Mouse (Mus musculus): ENCODE measurements around the gene Auts2.

The Auts2 gene

DNA sequence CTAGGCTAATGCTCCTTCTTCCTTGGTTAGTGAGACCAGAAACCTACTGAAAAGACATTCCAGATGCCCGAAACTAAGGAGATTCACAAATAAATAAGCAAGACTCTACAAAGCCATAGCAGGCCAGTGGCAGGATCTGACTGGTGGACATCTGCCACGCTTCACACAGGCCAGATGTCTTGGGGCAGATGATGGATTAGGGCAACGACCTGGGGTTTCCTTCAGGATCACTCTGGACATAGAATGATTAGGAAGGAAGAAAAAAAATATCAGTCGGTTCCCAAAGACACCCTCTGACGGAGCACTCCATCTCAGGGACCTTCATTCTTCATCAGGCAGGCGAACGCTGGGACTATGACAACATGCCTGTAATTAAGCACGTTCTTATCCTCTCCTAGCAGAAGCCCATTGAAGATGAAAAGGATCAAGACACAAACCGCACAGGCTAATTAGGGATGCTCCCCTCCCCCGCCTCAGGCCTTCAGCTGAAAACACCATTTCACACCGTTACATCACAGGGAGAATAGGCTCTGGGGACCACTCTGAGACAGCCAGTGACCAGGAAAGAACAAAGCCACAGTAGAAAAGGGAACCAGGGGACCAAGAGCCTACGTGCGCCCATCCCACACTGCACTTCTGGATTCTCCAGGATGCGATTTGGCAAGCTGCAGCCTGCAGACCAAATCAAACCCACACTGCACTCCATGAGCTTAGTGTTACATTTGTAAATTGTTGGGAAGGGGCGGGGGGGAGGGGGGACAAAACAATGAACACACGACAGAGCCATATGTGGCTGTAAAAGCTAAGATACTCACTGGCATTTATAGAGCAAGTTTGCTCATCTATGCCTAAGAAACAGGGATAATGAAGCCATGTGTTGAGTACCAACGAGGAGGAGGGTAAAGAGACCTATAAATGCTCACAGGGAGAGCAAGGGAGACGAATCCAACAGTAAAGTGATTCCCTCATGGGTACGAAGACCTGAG, 710.0 kb downstream of the Auts2 start:
- no peak for DNase-seq (ENCODE audit: low spot score)

DNA sequence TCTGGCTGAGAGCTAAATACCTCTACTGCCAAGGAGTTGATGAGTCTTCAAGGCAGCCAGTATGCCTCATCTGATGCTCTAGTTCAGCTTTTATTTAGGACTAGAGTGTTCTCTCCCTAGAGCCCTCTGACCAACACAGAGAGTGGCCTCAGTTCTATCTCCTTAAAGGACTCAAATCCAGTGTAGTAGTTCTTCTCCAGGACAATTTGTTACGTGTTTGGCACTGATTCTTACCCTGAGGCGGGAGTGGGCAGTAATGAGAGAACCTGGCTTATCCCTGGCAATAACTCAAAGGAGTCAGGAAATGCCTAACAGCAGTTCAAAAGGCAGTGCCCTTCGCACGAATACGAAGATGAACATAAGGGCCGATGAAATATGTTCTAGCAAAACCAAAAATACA, 713.0 kb downstream of the Auts2 start:
- no peak for DNase-seq (ENCODE audit: low spot score)

DNA sequence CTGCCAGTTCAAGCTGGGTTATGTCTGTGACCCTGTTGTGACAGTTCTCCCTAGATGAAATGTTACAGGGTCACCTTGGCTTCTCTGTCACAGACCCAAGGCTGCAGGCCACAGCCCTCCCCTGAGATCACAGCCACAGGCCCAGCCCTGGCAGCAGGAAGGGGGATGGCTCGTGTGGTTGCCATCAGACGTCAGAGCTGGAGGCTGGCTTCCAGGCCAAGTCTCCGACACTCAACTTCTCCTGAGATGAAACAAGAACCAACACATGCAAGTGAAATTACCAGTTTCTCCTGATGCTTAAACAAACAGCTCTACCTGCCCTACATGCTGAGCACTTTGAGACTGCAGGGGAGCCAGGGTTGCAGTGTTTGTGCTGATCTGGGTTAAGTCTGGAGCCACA, 713.9 kb downstream of the Auts2 start:
- DNase-seq (ENCODE audit: low spot score) = no peak

DNA sequence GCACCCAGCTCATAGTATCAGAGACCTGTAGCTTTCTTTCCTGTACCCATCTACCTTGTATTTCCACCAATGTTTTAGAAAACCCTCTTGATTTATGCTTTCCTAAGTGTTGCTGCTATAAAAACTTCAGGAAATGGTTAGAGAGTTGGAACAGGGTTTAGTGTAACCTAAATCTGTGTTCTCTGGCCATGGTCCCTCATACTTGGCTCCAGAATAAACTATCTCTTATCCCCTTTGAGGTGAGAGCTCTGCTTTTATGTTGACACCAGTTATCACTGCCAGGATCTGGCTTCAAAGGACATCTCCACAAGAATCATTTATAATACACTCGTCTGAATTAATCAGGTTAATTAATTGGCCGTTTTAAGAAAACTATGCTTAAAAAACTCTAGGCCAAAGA, 714.5 kb downstream of the Auts2 start:
- DNase-seq (ENCODE audit: low spot score) = no peak

DNA sequence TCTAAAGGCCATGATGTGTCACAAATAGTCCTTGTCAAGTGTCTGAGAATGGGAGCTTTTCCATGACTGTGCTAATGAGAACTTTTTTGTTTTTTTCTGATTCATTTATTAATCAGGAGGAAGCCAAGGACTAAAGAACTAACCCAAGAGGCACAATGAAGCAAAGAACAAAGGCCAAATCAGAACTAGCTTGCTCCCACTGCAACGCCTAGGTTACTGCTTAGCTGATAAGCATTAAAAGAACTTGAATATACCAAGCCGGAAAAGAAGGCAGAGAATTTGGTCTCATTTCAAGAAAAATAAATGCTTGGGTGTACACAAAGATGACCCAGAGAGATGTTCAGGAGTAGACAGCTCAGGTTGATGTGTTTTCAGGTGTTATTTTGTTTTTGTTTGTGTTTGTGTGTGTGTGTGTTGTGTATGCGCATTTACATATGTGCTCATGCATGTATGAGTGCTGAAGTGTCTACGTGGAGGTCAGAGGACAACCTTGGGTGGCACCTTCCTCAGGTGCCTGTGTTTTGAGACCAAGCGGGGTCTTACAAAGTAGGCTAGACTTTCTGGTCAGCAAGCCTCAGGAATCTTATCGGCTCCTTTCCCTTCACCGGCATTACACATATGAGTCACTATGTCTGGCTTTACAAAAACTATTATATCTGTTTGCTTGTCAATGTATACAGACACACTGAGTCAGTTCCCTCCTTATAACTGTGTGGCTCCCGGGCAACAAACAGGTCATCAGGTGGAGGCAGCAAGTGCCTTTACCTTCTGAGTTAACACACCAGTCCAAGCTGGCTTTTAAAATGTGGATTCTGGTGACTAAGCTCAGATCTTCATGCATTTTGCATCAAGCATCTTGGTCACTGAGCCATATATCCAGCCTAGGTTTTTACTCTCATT, 716.5 kb downstream of the Auts2 start:
- DNase-seq (ENCODE audit: low spot score) = no peak

DNA sequence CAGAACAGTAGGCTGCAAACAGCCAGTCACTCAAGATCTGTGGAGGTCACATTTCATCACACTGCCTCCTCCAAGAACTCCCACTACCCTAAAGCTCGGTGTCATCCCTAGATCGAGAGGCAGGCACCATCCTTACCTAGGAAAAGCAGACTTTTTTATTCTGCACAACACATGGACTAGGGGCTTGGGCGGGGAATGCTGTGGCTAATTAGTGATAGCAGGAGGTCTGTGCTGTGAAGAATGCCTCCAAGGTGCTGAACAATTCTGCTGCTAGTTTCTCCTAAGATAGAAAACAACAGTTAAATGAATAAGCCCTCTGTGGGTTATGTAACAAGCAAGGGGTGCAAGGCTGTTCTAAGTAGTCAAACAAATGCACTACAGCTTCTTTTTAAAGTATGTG, 717.7 kb downstream of the Auts2 start:
- no peak for DNase-seq (ENCODE audit: low spot score)

DNA sequence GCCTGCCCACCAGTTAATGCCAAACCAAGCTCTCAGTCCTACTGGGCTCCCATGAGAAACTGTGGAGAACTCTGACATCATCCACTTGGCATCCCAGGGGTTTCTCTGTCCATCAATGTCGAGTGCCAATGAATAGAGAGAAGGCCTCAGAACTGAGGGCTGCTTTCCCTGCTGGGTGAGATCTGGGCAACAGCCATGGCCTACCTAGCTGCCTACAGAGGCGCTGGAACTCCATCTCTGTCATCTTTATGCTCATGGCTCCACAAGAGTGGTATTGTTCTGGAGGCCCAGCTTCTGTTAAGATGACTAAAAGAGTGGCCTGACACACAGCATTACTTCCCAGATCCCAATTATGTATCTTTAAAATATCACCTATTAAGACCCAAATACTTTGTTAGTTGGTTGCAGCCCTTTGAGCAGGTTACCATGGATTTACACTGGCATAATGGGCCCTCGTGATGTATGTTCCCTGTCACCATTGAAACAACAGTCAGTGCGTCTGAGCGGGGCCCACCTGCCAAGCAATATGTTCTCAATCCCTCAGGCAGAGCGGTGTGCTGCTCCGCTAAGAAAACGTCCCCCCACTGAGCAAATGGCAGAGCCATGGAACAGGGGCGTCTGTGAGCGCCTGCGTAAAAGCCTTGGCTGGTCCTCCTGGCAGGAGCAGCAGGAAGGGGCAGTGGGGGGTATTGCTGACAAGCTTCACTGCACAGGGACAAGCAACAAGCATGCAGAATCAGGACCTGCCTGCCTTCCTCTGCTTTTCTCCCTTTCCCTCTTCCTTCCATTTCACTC, 718.8 kb downstream of the Auts2 start:
- no peak for DNase-seq (ENCODE audit: low spot score)

DNA sequence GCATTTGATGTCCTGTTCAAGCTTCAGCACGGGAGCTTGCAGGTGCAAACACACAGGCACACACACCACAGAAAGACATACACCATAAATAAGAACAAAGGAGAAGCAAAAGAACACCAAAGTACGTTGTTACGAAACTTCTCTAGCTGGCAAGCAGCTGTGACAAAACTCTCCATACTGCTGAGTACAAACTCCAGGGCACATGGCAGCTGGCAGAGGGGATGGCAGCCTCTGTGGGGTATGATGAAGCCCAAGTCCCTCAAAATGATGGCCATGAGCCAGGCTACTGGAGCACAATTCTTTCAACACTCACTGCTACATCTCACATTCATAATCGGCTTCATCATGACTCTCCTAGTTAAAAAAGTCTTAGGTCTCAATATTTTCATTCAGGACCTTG, 721.7 kb downstream of the Auts2 start:
- DNase-seq (ENCODE audit: low spot score) = no peak

DNA sequence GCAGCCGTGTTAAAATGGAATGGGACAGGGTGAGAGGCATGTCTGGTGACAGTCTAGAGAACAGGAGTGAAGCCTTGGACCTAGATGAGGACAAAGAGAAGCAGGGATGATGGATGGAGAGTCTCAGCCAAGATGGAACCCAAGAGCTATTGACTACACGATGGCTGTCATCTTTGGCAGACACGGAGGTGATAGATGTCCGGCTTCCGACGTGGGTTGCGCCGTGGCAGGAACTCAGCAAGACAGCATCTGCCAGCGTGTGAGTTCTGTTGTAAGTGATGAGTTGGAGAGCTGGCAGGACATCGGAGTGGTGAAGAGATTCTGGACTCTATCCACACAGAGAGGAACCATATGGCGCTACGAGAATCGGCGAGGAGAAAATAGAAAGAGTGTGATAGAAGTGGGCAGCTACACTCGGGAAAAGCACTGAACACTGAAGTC, 723.9 kb downstream of the Auts2 start:
- no peak for DNase-seq (ENCODE audit: low spot score)

DNA sequence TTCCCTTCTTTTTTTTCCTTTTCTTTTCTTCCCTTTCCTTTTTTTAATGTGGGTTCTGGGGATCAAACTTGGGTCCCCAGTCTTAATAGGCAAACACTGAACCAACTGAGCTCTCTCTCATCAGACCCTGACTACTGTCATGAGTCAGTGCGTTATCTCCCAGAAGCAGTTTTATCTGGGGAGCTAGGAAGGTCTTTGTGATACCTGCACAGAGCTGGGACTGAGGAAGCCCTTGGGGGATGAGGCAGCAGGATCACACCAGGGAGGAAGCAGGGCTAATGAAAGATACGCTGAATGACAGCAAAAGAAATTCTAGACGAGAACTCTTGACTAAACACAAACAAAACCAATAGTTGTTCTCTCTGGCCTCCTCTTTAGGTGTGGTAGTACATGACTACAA, 727.6 kb downstream of the Auts2 start:
- no peak for DNase-seq (ENCODE audit: low spot score)

DNA sequence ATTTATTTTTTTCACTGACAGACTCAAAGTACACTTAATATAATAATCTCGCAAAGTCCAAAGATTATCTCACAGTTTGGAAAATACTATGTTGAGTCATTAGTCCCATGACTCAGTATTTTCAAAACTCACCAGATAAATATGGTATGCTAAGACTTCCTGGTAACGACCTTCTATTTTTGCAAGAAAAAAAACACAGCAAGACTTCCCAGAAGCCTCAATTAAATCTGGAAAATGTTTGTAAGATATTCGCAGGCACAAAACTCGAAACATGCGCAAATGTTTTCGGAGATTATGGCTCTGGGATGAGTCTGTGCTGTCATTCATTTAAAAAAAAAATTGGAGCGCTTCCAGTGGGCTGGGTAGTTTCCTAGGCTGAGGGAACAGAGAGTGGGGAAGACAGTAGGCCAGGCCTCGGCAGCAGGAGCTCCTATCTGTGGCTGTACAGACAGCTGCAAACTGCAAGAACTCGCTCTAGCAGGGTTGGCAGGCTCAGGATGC, 728.6 kb downstream of the Auts2 start:
- DNase-seq (ENCODE audit: low spot score) = no peak

DNA sequence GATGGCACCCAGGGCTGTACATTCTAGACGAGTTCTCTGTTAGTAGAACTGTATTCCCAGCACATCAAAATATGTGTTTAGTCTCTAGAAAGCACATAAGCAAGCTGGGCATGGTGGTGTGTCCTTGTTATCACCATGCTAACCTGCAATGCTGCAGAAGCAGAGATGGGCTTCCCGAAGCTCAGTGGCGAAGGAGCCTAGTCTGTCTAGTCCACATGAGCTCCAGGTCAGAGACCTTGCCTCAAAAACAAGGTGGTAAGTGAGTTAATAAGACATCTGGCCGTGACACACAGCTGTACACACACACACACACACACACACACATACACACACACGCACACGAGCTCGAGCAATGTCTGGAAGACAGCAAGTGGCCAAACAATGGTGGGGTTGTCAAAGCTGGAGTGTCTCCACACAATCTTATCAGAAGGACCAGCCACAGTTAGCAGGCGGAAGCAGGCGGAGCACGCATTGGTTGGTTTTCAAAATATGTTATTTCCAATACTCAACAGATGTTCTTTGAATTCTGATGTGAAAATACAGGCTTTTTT, 729.1 kb downstream of the Auts2 start:
- DNase-seq (ENCODE audit: low spot score) = no peak

DNA sequence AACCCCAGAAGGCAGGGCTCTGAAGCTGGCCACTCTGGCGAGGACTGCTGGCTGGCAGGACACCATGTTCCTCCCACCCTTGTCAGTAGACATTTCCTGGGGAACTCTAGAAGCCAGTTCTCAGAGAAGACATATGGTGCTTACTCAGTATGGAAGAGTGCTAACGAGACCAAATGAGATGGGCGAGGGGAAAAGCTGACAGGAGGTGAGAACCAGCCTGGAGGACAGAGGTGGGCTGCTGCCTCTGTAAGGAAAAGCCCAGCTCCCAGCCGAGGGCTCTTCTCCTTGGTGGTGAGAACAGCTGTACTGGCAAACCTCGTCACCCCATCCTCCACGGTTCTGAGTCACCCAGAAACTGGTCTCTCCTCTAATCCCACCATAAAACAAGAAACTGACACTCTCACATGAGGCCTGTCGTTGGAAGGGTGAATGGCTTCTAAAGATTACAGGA, 729.8 kb downstream of the Auts2 start:
- no peak for DNase-seq (ENCODE audit: low spot score)

DNA sequence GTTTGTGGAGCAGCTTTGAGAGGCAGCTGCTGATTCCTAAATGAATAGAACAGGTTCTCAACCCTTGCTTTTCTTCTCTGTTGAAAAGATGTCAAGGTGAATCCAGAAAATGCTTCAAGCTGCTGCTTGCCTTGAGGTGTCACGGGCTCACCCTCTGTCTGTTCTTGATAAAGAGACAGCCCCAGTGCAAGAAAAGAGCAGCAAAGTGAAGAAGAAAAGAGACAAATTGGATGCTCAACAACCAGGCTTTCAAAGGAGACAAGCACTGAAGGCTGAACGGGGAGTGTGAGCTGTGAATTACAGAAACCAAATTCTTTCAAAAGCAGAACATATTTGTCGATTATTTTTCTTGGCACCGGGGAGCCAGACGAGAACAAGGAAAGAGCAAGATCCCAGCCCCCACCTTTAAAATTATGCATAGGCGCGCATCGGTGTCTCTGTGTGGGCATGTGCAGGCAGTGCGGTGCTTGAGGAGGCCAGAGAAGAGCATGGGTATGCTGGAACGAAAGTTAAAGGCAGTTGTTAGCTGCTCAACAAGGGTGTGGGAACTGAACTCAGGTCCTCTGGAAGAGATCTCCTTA, 730.6 kb downstream of the Auts2 start:
- no peak for DNase-seq (ENCODE audit: low spot score)

DNA sequence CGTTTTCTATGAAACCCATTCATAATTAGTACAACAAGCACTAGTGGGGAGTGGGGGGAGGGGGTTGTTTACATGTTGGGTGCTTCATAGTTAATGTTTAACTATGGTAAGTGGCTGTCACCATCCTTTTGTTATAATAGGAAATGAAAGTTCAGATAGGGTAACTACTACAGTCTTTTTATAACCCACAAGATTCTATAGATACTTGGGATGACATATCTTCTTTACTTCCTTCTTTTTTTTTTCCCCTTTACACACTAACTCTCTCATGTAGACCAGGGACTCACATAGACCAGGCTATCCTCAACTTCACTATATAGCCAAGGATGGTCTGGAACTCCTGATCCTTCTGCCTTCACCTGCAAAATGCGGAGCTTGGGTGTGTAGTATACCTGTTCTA, 736.8 kb downstream of the Auts2 start:
- no peak for DNase-seq (ENCODE audit: low spot score)

DNA sequence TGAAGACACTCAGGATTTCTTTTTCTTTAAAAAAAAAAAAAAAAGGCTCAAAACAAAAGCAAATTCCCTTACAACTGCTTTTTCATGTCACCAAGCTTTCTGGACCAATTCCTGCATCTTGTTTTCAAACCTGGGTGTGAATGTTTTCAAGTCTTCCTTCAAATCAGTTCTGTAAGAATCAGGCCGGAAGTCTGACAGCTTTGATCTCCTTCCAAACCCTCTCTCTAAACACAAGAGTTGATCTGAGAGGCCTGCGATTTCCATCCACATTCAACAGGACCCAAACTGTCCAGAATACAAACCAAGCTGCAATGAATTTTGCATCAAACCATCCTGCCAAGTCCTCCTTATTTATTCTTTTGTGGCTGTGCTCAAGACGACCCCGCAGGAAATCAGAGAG, 737.9 kb downstream of the Auts2 start:
- no peak for DNase-seq (ENCODE audit: low spot score)

DNA sequence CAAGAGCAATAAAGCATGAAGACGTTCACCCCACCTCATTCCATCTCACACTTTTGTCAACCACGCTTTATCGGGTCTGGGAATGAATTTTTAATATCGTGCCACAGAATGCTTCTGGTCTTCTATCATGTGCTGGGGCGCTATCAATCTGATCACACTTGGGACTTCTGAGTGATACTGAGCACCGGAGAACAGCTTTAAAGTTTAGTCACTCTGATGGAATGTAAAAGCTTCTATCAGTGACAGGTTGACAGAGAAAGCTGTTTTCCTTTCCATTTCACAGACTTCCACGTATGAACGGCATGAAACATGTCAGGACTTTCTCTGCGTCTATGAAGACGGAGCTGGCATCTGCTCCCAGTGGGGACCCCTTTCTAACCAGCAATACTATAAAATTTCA, 739.5 kb downstream of the Auts2 start:
- DNase-seq (ENCODE audit: low spot score) = no peak

DNA sequence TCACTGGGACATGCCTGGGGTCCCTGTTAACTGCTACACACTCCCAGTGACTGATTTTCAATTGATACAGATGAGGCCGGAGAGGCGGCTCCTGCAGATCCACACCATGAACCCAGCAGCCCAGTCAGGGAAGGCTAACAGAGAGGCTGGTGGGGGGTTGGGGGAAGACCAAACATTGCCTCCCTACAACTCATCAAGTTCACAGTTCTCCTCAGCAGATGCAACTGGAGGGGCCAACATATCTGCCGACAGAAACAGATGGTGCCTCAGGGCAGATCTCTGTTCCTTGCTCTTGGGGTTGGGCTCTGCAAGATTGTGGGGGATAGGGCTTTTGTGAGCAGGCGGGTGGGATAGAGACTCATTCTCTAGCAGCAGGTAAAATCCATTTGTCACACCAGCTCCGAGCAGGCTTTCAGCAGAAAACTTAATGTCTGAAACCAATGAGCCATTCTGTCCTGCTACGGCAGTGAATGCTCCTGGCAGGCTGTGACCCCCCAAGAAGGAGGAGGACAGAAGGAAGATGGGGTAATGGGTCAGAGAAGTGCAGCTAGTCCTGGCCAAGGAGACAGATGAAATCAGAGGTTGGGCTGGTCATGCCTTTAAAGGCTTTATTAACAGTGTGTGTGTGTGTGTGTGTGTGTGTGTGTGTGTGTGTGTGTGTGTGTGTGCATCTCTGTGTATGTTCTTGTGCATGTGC, 740.7 kb downstream of the Auts2 start:
- DNase-seq (ENCODE audit: low spot score) = no peak

DNA sequence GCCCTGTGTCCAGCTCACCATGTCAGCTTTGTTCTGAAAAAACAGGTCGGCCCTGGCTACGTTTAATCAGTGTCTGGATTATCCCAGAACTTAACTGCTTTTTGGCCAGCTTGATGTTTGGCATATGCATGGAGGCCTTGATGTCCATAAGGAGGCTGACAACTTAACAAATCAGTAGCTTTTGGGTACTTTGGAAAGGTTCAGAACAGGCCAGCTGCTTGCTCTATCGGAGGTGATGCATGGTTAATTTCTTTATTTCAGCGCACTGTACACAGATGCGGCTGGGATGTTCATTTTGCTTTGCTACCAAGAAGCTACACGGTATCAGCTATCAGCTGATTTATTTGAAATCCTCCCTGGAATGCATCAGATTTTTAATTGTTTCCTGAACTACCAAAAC, 741.2 kb downstream of the Auts2 start:
- no peak for DNase-seq (ENCODE audit: low spot score)

DNA sequence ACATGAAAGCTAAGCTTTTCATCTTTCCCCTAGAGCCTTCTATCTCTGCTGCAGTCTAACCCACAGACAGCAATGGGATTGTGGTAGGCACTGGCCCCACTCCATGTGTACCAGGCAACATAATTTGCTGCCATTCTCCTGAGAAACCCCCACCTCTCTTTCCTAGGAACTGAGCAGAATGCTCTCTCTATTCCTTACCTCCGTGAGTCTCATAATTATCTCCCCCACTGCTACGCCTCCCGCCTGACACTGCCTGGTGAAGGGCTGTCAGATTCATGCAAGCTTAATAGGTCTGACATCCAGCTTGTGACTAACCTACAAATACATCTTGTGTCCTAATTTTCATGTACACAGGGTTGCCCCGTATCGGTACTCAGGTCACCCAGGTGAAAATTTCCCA, 744.8 kb downstream of the Auts2 start:
- no peak for DNase-seq (ENCODE audit: low spot score)

DNA sequence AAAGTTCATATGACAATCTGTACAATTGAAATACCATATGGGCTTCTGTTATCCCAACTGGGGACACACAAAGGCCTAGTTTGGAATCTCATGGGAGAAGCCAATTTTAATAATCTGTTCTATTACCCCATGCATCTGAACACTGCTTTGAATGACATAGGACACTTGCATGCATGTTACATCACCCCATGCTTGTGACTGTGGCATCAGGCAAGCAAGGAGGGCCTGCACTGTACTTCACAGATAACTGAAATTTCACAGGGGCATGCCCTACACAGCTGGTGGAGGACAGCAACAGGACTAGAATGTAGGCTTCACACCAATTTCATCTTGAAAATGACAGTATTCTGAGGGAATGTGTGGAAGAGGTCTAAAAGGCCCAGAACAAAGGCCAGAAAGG, 746.1 kb downstream of the Auts2 start:
- no peak for DNase-seq (ENCODE audit: low spot score)
